7 mouse cellular contexts compared by ENCODE assay signal in the genomic region with DNA sequence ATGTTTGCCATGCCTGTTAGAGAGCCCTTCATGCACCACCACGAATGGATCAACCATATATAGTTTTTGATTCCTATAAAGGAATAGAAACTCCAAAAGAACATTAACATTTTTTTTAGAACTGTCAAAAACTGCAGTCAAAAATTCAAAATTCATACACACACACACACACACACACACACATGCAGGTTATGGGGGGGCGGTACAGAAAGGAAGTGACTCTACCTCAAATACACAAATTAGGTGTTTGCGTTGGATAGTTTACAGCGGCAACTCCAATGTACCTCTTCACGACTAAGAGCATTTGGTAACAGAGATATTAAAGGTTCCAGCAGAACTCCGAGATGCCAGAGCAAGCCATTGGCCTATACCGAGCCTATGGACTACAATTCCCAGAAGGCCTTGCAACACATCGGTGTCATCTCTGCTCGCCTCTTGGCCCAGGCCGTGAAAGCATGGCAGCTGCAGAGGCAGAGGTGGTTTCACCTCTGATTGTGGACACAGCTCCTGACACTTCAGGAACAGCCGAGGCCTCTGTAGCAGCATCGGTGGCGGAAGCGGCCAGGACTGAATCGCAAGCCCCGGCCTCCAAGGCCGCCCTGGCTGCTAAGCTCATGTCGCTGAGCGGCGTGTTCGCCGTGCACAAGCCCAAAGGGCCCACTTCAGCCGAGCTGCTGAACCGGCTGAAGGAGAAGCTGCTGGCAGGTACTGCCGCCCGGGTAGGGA. TPM values are rescaled to one million over a fixed set of nuclear protein-coding genes. Genes with fewer than 3 reads are reported as not detected.
A peak's percentile ranks its signal among the peaks of the same experiment; 100 is the strongest.
DNase-seq lines count a peak whose midpoint lies in the region; ATAC-seq lines count a peak whose summit lies in the region.

A gene (plus strand): TSS at position 421 of the 726 bp plus-strand sequence.

- peak; percentile 100 for ATAC-seq in intestine, embryonic 16.5 days
- ATAC-seq in midbrain, embryonic 11.5 days (ENCODE audit: low FRiP score), result peak; percentile 98

- H3K9ac ChIP-seq in intestine, embryonic 16.5 days (ENCODE audit: low read depth, low read length), result peak within 1 kb of the TSS; percentile 80
- peak within 1 kb of the TSS; percentile 79 for H3K9ac ChIP-seq in midbrain, embryonic 11.5 days (ENCODE audit: low read length)

- H3K9me3 ChIP-seq in intestine, embryonic 16.5 days (ENCODE audit: control insufficient read depth, low read length), result no peaks in the 10 kb centered on the region
- no peaks in the 10 kb centered on the region; the same call in 1 of the 2 replicates for H3K9me3 ChIP-seq in midbrain, embryonic 11.5 days (ENCODE audit: control insufficient read depth, low read length)

- H3K27me3 ChIP-seq in intestine, embryonic 16.5 days (replicated peaks; ENCODE audit: control insufficient read depth, insufficient read depth, low read length), result no peaks in the 10 kb centered on the region
- no peaks in the 10 kb centered on the region for H3K27me3 ChIP-seq in midbrain, embryonic 11.5 days (ENCODE audit: control insufficient read depth, insufficient read depth, low read length)

- WGBS in intestine, embryonic 16.5 days, result 4% methylated on average over 26 of the region's 26 CpGs
- 5% methylated on average over 26 of the region's 26 CpGs for WGBS in midbrain, embryonic 11.5 days

- H3K4me1 ChIP-seq in intestine, embryonic 16.5 days (ENCODE audit: control insufficient read depth, insufficient read depth, low read length), result 0 out of 2 replicates have a peak, but pooled peaks cover 3% of the 10 kb centered on the region
- peaks cover 10% of the 10 kb centered on the region for H3K4me1 ChIP-seq in midbrain, embryonic 11.5 days (ENCODE audit: control insufficient read depth, insufficient read depth, low read length)

- H3K36me3 ChIP-seq in intestine, embryonic 16.5 days (ENCODE audit: control insufficient read depth, insufficient read depth, low read length), result no peaks in the 10 kb centered on the region
- H3K36me3 ChIP-seq in midbrain, embryonic 11.5 days (ENCODE audit: control insufficient read depth, insufficient read depth, low read length), result no peaks in the 10 kb centered on the region

- peak within 1 kb of the TSS; percentile 73 for H3K4me3 ChIP-seq in intestine, embryonic 16.5 days (ENCODE audit: low read length)
- peak within 1 kb of the TSS; percentile 82 for H3K4me3 ChIP-seq in midbrain, embryonic 11.5 days (ENCODE audit: low read depth, low read length)

- peak within 1 kb of the TSS; percentile 57 for H3K4me2 ChIP-seq in intestine, embryonic 16.5 days (ENCODE audit: low read depth, low read length)
- peak within 1 kb of the TSS; percentile 68 for H3K4me2 ChIP-seq in midbrain, embryonic 11.5 days

- DNase-seq in adrenal gland, postnatal 10 days, result peak; percentile 87
- peak; percentile 89 for DNase-seq in embryo, embryonic 9.5 days (ENCODE audit: extremely low spot score)
- peak; percentile 42 to 77 for DNase-seq in gastrocnemius, postnatal 4 days (ENCODE audit: low spot score in 2 of 2)
- peak; percentile 86 to 88 for DNase-seq in left cerebral cortex, postnatal 36 days (ENCODE audit: low spot score in 2 of 2)
- DNase-seq in midbrain, embryonic 11.5 days (ENCODE audit: low spot score, missing footprints), result peak; percentile 98
- peak; percentile 70 for DNase-seq in skeletal muscle tissue, adult 2 months (ENCODE audit: low read depth, low spot score)

- peak within 1 kb of the TSS; percentile 25; the same call in 1 of the 2 replicates for H3K27ac ChIP-seq in intestine, embryonic 16.5 days (ENCODE audit: low read length)
- H3K27ac ChIP-seq in midbrain, embryonic 11.5 days (ENCODE audit: low read depth, low read length), result no peak within 1 kb of the TSS; the same call in 1 of the 2 replicates

- intact Hi-C loops in left cerebral cortex, postnatal 36 days (cut with DNase I), result loop anchor here (5.0 kb wide), 1 partner anchor 50 kb away; no protein-coding TSS in a partner anchor

RNA-seq across cellular contexts. Expression of the gene that starts here (rescaled TPM):
- 10 to 100 TPM; 16.3 to 18.1 TPM for total RNA-seq in adrenal gland, postnatal 10 days (2021)
- 10 to 100 TPM; 11.8 to 14.1 TPM for total RNA-seq in gastrocnemius, postnatal 4 days (2021)
- polyA plus RNA-seq in intestine, embryonic 16.5 days (2015; fragmentation: Nextera tagmentation; extraction: Ambion mirVana), result 16.4 and 19.8 TPM in 2 replicates
- 10 to 100 TPM; 19.2 to 20.6 TPM for total RNA-seq in left cerebral cortex, postnatal 36 days (2021)
- polyA plus RNA-seq in midbrain, embryonic 11.5 days (2014; fragmentation: Nextera tagmentation; extraction: Ambion mirVana), result 16.0 and 16.4 TPM in 2 replicates
